Mouse (Mus musculus): ENCODE measurements at regions not wholly inside any gene's neighbourhood (a gene's known extent, or its start where the extent isn't known, plus 50 kb on each side); places are given as distances from the start of the nearest gene placed in this dataset.

DNA sequence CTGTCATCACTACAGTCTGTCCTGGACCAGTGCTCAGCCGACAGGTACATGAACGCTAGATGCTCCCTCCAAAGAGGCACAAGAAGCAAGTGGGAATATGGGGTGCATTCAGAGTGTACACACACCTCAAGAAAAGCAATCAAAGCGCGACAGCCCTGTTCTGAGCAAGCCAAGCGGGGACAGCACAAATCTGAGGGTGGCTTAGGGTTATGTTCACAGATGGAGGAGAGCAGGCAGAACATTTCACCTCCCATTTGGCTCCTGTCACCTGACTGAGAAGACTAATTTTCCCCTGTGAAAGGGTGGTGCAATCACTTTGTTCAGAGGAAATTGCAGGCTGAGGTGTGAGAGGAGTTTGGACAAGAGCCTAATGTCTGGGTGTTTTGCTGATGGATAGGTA is 106.8 kb upstream of the Wscd1 start:
- TF ChIP-seq ZNF384 (IDR thresholded peaks at IDR 0.05; ENCODE audit: low read depth, low read length) (no peak), ZC3H11A (IDR thresholded peaks at IDR 0.05; ENCODE audit: low read depth, low read length) (no peak), TCF12 (IDR thresholded peaks at IDR 0.05; ENCODE audit: low read depth, low read length) (no peak), CTCF (IDR thresholded peaks at IDR 0.05 in 2 of 3, conservative IDR thresholded peaks at IDR 0.05 in 1 of 3; ENCODE audit: control insufficient read depth in 1 of 3, insufficient read depth in 1 of 3, low read depth in 2 of 3, low read length in 3 of 3, poor library complexity in 1 of 3, severe bottlenecking in 1 of 3) (no peak), POLR2A (IDR thresholded peaks at IDR 0.05; ENCODE audit: control insufficient read depth in 1 of 2, insufficient read depth in 1 of 2, low read depth in 1 of 2, low read length in 2 of 2, poor library complexity in 1 of 2) (no peak), EP300 (IDR thresholded peaks at IDR 0.05; ENCODE audit: low read depth in 1 of 2, low read length in 2 of 2) (no peak), KAT2A (conservative IDR thresholded peaks at IDR 0.05; ENCODE audit: low read depth, low read length) (no peak), JUND (IDR thresholded peaks at IDR 0.05; ENCODE audit: low read depth, low read length) (no peak), E2F4 (IDR thresholded peaks at IDR 0.05; ENCODE audit: borderline replicate concordance, low read depth, low read length) (no peak), ZKSCAN1 (IDR thresholded peaks at IDR 0.05; ENCODE audit: low read depth, low read length) (no peak), GATA1 (IDR thresholded peaks at IDR 0.05; ENCODE audit: low read depth, low read length) (no peak)
